Mouse (Mus musculus) heart, postnatal 0 days (tissue): ENCODE data around the gene Cpa4.

Experiments
- CTCF ChIP-seq: IDR thresholded peaks from 2 replicates; pipeline ENCODE4 v1.5.1; 2016; ENCODE audit warnings: antibody characterized with exemption, control low read depth, low read depth
- EP300 ChIP-seq: IDR thresholded peaks from 2 replicates; pipeline ENCODE4 v1.6.1; 2016; ENCODE audit warnings: antibody characterized with exemption, low read depth

DNA sequence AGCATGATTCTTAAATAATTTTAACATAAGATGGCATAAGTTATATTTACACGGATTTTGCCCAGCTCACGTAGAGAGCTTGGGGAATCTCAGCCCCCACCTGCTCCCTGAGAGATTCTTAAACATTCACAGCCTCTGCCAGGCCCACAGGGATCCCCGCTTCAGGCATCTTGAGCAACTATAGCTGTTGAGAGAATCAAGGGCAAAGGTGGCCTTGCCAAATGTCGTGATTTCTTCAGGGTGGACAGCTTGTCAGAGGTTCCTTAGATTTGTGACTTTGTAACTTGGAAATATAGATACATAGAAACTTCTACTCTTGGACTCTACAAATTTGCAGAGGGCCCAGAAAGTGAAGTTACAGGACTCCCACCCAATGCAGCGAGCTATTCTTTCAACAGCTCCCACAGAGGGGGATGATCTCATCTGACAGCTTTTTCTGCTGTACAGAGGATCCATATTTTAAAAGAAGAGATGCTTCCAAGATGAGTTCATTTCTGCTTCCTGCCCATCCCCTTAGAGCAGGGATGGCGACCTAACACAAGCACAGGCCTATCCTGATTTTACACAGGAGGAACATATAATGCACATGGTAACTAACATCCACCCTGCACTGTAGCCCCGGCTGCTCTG is 14.7 kb upstream of the Cpa4 start:
- TF ChIP-seq CTCF (no peak), EP300 (no peak)
